Mouse (Mus musculus) liver, adult 2 months (tissue): Measurements from ENCODE around the gene Zscan18. TPM values are rescaled to one million over a fixed set of nuclear protein-coding genes. Genes with fewer than 3 reads are reported as not detected.
A peak's percentile ranks its signal among the peaks of the same experiment; 100 is the strongest.
"Not testable (repeated sequence)": the region's sequence is repeated elsewhere in the genome, so short reads cannot be mapped to it uniquely, and the experiment has no call there.

Experiments used
- DNase-seq: peaks from one replicate; pipeline ENCODE4 v3.0.0-alpha.2; 2011; ENCODE audit warnings: low read depth, low spot score; ENCODE audit errors: extremely low read depth
- H3K27ac ChIP-seq: fragments of 200-500 bp; replicated peaks from 2 replicates; pipeline ENCODE4 v1.5.1; 2012; ENCODE audit warnings: low read depth, mild to moderate bottlenecking, control low read depth, inconsistent platforms, low read length; ENCODE audit not compliant: insufficient read depth
- H3K27me3 ChIP-seq: fragments of 200-500 bp; 2 replicates; pipeline ENCODE4 v1.6.1; 2012; ENCODE audit warnings: mild to moderate bottlenecking, moderate library complexity, low read length, inconsistent platforms; ENCODE audit not compliant: control insufficient read depth, insufficient read depth
- H3K36me3 ChIP-seq: fragments of 200-500 bp; 2 replicates; pipeline ENCODE4 v1.6.1; 2012; ENCODE audit warnings: low read length, inconsistent platforms; ENCODE audit not compliant: control insufficient read depth, insufficient read depth
- H3K4me1 ChIP-seq: fragments of 200-500 bp; 2 replicates; pipeline ENCODE4 v1.6.1; 2011; ENCODE audit warnings: low read length; ENCODE audit not compliant: control insufficient read depth, insufficient read depth
- H3K4me3 ChIP-seq: fragments of 200-500 bp; 2 replicates; pipeline ENCODE4 v1.5.1; 2011; ENCODE audit warnings: low read depth, mild to moderate bottlenecking, control low read depth, low read length, moderate library complexity; ENCODE audit not compliant: insufficient read depth
- H3K79me2 ChIP-seq: fragments of 200-500 bp; 2 replicates; pipeline ENCODE4 v1.6.1; 2012; ENCODE audit warnings: inconsistent platforms, mild to moderate bottlenecking, low read length, moderate library complexity; ENCODE audit not compliant: control insufficient read depth, insufficient read depth
- H3K9ac ChIP-seq: fragments of 200-500 bp; 2 replicates; pipeline ENCODE4 v1.6.1; 2012; ENCODE audit warnings: low read depth, mild to moderate bottlenecking, control low read depth, inconsistent platforms, low read length
- CTCF ChIP-seq: fragments of 200-500 bp; IDR thresholded peaks from 2 replicates; pipeline ENCODE4 v1.5.1; 2011; ENCODE audit warnings: low read depth, low read length, control low read depth
- POLR2A ChIP-seq: fragments of 200-500 bp; IDR thresholded peaks from 2 replicates; pipeline ENCODE4 v1.6.1; 2011; ENCODE audit warnings: low read length, control low read depth; ENCODE audit not compliant: insufficient read depth; ENCODE audit errors: extremely low read depth
- WGBS: fragments of 180-500 bp; shearing (Covaris S2); methylation state at CpG from one replicate; pipeline ENCODE4 v1.1.7; 2018; 5-methylcytosine and 5-hydroxymethylcytosine counted together
- polyA plus RNA-seq: library from polyadenylated mRNA; depleted of rRNA; stranded (reverse); fragments of >200 nt; gene quantifications from 2 replicates; pipeline ENCODE4 v1.2.3, GENCODE M21; 2012
- total RNA-seq: library from RNA; depleted of rRNA; stranded (reverse); fragments of >200 nt; gene quantifications from 2 replicates; pipeline ENCODE4 v1.2.3, GENCODE M21; 2014

The Zscan18 gene
- total and polyA plus RNA-seq, 2 experiments: 0.05 TPM; not detected in 1

DNA sequence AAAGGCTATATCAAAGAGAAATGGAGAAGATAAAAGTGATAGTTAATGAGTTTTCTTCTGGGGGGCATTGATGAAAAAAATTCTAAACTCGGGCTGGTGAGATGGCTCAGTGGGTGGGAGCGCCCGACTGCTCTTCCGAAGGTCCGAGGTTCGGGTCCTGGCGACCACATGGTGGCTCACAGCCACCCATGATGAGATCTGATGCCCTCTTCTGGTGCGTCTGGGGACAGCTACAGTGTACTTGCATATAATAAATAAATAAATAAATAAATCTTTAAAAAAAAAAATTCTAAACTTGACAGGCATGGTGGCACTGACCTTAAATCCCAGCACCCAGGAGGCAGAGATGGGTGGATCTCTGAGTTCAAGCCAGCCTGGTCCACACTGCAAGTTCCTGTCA, 12.1 kb upstream of the Zscan18 start:
- whole genome bisulfite sequencing: 92% methylated on average over 8 of the region's 8 CpGs

DNA sequence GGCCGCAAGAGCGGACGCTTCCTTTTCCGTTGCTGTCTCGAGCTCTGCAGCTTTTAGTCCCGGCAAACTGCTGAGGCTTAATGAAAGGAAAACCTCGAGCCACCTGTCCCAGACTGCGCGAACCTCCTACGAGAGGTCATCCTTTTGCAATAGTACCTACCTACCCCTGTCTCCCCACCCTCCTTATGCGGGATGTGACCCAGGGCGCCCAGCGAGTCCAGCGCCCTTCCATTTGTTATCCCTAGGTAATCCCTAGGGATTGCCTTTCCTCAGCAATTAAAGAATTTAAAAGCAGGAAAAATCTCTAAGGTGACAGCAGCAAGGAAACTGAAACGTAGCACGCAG, 264 bp upstream of the Zscan18 start:
- peak overlapping the region; percentile 36 for H3K9ac ChIP-seq
- H3K4me1 ChIP-seq: no peaks in the 10 kb centered on the region; the same call in 1 of the 2 replicates
- H3K79me2 ChIP-seq: no peaks in the 10 kb centered on the region
- WGBS: 2% methylated on average over 16 of the region's 16 CpGs
- peaks cover 16% of the 10 kb centered on the region for H3K36me3 ChIP-seq
- H3K27me3 ChIP-seq: no peaks in the 10 kb centered on the region
- no peak for TF ChIP-seq POLR2A
- no peak for TF ChIP-seq CTCF
- no peak for DNase-seq
- H3K27ac ChIP-seq: no peak overlapping the region
- peak overlapping the region; percentile 68 for H3K4me3 ChIP-seq

More for the DNA sequence above, 12.1 kb upstream of the Zscan18 start:
- peaks cover 31% of the 10 kb centered on the region for H3K36me3 ChIP-seq
- H3K27me3 ChIP-seq: peaks cover 3% of the 10 kb centered on the region; the same call in 1 of the 2 replicates
- no peaks in the 10 kb centered on the region for H3K4me1 ChIP-seq
- H3K4me3 ChIP-seq: no peak overlapping the region
- no peak overlapping the region for H3K9ac ChIP-seq
- H3K79me2 ChIP-seq: peaks cover 5% of the 10 kb centered on the region; the same call in 1 of the 2 replicates
- no peak overlapping the region for H3K27ac ChIP-seq
- no peak for TF ChIP-seq POLR2A
- TF ChIP-seq CTCF: no peak
- no peak for DNase-seq

DNA sequence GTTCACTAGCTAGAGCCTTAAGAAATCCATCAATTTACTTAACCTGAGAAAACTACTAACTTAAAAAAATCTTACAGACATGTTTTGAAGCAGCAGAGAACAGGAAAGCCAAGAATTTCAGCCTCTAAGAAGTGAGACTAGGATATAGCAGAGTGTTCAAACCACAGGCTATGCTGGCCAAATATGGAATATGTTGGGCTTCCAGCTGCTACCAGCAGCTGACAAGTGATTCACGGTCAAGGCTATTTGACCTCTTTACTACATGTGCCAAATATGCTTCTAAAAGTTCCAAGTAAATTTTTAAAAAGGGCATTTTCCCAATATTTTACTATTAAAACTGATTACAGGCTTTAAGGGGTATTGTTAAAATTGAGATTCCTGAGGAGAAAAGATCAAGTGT, 3.9 kb downstream of the Zscan18 start:
- Histone ChIP-seq H3K4me3 (no peak overlapping the region), H3K27ac (no peak overlapping the region), H3K36me3 (no peaks in the 10 kb centered on the region; the same call in 1 of the 2 replicates), H3K27me3 (no peaks in the 10 kb centered on the region; the same call in 1 of the 2 replicates), H3K79me2 (no peaks in the 10 kb centered on the region), H3K9ac (no peak overlapping the region), H3K4me1 (no peaks in the 10 kb centered on the region; the same call in 1 of the 2 replicates)
- no peak for TF ChIP-seq CTCF
- TF ChIP-seq POLR2A: no peak
- WGBS: 86% methylated on average over 1 of the region's 1 CpGs
- no peak for DNase-seq

DNA sequence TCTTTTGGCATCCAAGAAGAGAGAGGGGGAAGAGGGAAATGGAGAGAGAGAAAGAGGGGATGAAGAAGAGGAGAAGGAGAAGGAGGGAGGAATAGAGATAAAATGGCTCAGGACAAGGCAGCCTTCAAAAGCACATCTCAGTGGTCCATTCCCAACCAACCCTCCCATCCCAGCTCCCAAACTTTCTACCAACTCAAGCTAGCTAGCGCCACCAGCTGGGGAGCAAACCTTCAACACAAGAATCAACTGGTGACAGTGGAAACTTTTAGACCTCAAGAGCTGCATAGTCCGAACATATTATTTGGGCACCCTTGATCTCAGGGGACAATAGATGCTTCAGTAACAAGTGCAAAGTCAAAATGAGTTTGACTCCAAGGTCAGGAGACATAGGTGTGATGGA, 5.5 kb downstream of the Zscan18 start:
- H3K27ac ChIP-seq: no peak overlapping the region
- no peaks in the 10 kb centered on the region for H3K79me2 ChIP-seq
- 61% methylated on average over 2 of the region's 2 CpGs for WGBS
- no peak for DNase-seq
- no peak overlapping the region for H3K9ac ChIP-seq
- no peak overlapping the region for H3K4me3 ChIP-seq
- no peaks in the 10 kb centered on the region; the same call in 1 of the 2 replicates for H3K27me3 ChIP-seq
- no peaks in the 10 kb centered on the region; the same call in 1 of the 2 replicates for H3K36me3 ChIP-seq
- TF ChIP-seq CTCF (no peak), POLR2A (no peak)
- no peaks in the 10 kb centered on the region for H3K4me1 ChIP-seq

DNA sequence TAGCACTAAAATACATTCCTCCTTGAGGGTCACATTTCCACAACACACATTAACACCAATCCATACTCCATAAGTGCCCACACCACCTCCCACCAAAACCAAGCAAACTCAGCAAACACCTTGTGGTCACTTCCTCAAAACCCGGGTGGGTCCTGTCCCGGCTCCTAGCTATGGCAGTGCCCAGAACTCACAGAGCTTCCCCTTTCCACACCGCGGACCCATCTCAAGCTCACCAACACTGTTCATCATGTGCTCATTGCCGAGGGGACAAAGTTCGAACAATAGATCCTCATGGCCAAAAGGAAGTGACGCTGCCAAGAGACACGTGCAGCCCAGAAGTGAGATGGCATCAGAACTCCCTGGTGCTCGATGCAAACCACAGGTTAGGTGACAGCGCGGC, 10.8 kb downstream of the Zscan18 start:
- not testable (repeated sequence) for DNase-seq, H3K27me3 ChIP-seq, H3K27ac ChIP-seq, H3K36me3 ChIP-seq, H3K4me3 ChIP-seq, H3K9ac ChIP-seq, H3K79me2 ChIP-seq, H3K4me1 ChIP-seq
- 81% methylated on average over 11 of the region's 11 CpGs for WGBS

DNA sequence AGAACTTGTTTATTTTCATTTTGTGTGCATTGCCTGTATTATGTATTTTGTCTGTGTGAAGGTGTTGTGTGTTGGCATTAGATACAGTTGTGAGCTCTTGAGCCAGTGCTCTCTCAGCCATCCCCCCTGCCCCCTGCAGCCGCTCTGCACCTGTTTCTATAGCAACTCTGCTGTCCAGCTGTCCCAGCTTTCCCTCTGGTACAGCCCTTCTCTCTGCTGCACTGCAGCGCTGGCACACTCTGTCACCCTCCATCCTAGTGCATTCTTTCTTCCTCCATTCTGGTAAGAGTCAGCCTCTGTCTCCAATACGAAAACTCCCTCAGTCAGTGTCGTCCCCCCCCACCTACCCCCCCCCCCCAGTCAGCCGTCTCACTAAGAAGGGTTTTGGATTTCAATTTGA, 15.4 kb downstream of the Zscan18 start:
- no peaks in the 10 kb centered on the region for H3K27me3 ChIP-seq
- H3K36me3 ChIP-seq: no peaks in the 10 kb centered on the region
- H3K4me1 ChIP-seq: no peaks in the 10 kb centered on the region
- TF ChIP-seq POLR2A (no peak), CTCF (no peak)
- no peak overlapping the region for H3K27ac ChIP-seq
- H3K4me3 ChIP-seq: no peak overlapping the region
- 39% methylated on average over 5 of the region's 5 CpGs for WGBS
- no peak overlapping the region for H3K9ac ChIP-seq
- H3K79me2 ChIP-seq: no peaks in the 10 kb centered on the region
- DNase-seq: no peak
